Mouse (Mus musculus) activated CD4-positive, CD25-positive, alpha-beta regulatory T cell, adult 4 months (primary cell): ENCODE data around the gene Cptp. TPM values are rescaled to one million over a fixed set of nuclear protein-coding genes. Genes with fewer than 3 reads are reported as not detected.

ENCODE experiments used
- ATAC-seq: one replicate; pipeline ENCODE4 v1.8.0; 2017
- polyA plus RNA-seq, 2 experiments: library from polyadenylated mRNA; unstranded; fragments of 100-300 nt; shearing (Covaris generic); gene quantifications; one replicate each; pipeline ENCODE4 v1.2.1; 2017

Cptp gene
- polyA plus RNA-seq, result 10 to 100 TPM; 17.7 to 18.0 TPM

DNA sequence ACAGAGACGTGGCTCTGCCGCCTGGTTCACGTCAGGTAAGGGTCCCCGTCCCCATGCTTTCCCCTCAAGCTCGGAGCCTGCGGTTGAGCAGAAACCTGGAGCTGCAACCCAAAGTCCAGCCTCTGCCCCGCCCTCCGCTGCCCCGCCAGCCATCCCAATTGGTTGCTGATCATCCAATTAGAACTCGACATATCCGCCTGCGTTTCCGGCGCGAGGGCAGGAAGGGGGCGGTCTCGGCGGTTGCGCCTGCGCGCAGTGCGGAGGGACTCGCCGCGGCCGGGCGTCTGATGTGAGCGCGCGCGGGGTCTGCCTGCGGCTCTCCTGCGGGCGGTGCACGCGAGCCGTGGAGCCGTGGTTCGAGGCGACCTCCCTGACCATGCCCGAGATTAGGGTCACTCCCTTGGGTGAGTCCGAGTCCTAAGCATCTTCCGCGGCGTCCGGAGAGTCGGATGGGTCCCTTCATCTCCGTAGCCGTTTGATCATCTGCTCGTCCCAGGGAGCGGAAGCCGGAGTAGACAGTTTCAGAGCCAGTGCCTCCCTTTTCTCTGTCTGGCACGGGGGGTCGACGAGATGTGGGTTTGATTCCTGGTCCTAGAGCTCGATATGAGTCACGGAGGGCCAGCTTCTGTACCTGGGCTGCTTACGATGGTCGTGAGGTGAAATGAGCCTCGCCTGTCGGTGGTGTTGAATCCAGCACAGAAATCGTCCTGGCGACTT, at the start of gene Cptp, which contains the start of gene Ints11:
Gene Cptp (minus strand): TSS at position 124 of the 717 bp plus-strand sequence.
Gene Ints11 (plus strand): TSS at position 230 of the 717 bp plus-strand sequence.
- peak; percentile 96 for ATAC-seq

DNA sequence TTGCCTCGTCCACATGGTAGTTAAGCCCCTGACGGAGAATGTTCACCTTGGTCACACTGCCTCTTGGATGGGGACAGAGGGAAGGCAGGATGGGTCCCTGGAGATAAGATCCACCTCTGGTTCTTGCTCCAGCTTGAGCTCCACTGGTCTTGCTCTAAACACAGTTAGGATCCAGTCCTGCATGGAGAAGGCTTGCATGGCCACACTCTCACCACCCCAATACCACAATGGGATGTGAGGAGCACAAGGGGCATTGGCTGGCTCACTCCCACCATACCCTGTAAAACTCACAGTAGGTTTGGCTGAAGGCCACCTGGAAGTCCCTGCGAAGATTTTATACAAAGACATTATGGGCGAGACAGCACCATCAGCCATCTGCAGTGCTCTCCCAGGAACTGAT, 39.5 kb upstream of the Cptp start:
- ATAC-seq, result no peak

DNA sequence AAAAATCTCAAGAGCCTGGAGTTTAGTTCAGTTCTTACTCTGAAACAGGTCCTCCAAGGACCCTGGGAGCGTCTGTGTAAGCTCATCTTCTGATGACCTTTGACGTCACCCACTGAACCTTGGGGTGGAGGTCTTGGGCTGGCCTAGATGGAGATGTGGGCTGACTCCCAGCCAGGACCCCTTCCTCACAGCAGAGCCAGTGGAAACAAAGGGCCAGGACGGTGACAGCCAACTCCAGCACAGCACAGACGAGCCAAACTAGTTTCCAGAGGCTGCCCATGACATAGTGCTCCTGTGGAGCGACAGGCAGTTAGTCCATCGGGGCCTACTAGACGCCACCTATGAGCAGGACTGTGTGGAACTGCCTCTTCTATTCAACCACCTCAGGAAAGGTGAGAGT, 39.0 kb upstream of the Cptp start:
- no peak for ATAC-seq

GRCm38 (mm10) chr4:155907003-155907402, 37.8 kb upstream of the Cptp start:
- ATAC-seq, result no peak

GRCm38 (mm10) chr4:155906125-155906524, 36.9 kb upstream of the Cptp start:
- no peak for ATAC-seq

GRCm38 (mm10) chr4:155905634-155906033, 36.4 kb upstream of the Cptp start:
- no peak for ATAC-seq

- ATAC-seq, result no peak
Measured at GRCm38 (mm10) chr4:155904318-155905102, 35.3 kb upstream of the Cptp start.

DNA sequence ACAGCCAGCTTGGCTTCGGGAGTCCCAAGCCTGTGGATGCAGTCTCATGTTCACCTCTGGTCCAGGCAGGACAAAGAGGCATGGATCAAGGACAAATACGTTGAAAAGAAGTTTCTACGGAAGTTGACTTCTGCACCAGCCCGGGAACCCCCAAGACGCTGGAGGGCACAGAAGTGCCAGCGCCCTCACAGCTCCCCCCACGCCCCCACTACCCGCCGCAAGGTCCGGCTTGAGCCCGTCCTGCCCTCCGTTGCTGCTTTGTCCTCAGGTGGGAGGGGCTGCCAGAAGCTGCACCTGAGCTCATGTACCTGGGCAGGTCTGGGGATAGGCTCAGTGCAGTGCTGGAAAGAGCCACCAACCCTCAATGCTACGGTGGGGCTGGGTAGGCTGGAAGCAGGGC, 34.0 kb upstream of the Cptp start:
- no peak for ATAC-seq

- ATAC-seq, result no peak
Measured at GRCm38 (mm10) chr4:155901205-155901604, 32.0 kb upstream of the Cptp start.

DNA sequence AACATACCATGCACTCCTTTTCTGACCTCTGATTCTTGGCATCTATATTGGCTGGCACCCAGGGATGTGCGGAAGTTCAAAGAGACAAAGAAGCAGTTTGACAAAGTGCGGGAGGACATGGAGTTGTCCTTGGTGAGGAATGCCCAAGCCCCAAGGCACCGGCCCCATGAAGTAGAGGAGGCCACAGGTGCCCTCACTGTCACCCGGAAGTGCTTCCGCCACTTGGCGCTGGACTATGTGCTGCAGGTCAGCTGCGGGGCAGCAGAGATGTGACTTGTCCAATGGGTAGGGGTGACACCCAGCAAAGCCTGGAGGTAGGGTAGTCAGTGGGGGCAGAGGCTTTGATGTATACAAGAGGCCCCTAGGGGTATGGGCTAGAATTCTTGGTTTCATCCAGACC, 30.1 kb upstream of the Cptp start:
- ATAC-seq, result no peak

GRCm38 (mm10) chr4:155898318-155898717, 29.1 kb upstream of the Cptp start:
- ATAC-seq, result no peak

- ATAC-seq, result no peak
Measured at GRCm38 (mm10) chr4:155896461-155896860, 27.2 kb upstream of the Cptp start.

DNA sequence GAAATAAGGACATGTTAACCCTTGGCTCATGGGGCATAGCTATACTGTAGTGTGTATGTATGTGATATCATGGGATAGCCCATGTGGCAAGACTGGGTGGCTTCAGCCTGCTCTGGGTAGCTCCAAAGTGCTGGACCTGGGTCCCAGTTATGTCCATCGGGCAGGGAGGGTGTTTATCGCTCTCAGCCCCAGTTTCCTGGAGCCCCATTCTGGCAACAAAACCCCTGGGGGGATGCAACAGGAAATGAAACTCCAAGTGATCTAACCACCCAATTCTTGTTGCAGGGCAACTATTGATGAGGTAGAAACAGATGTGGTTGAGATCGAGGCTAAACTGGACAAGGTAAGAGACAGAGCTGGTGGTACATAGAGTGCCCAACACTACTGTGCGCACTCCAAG, 26.6 kb upstream of the Cptp start:
- ATAC-seq, result no peak

DNA sequence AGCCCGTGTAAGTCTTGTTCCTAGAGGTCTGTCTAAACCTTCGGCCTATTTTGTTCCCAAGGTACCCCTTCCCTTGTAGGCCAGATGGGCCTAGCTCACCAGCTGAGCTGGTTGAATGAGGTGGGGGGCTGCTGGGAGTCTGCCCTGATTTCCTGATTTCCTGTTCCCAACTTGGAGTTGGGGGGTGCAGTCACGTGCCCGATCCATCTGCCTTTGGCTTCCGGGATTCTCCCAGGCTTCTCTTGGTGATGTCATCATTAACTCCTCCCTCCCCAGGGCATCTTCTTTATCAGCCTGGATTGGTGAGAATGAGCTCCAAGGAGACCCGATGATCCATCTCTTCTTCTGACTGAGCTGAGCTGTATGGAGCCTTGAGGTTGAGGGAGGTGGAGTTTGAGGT, 26.0 kb upstream of the Cptp start:
- no peak for ATAC-seq

DNA sequence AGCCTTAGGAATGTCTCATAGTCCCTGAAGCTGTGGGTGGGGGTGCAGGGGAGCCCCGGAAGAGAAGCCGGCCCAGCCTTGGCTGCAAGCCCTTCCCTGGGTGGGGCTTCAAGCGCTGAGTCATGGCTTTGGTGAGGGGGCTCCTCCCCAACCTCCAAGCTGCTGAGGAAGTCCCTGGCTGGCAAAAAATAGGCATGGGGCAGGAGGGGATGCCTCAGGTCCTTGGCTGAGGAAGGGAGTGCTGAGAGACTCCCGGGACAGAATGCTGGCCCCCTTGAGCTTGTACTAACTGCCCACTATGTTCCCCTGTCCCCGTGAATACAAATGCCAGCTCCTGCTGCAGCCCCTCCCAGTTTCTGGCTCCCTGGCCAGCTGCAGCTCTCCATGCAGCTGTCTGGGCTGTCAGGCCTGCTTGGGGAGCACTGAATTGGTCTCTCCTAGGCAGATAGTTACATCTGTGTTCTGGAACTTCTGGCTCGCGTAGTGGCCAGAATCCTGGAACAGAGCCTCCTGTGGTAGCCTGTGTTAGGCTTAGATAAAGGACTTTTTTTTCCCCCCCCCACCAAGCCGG, 25.2 kb upstream of the Cptp start:
- no peak for ATAC-seq

- no peak for ATAC-seq
Measured at GRCm38 (mm10) chr4:155893212-155893690, 24.0 kb upstream of the Cptp start.

DNA sequence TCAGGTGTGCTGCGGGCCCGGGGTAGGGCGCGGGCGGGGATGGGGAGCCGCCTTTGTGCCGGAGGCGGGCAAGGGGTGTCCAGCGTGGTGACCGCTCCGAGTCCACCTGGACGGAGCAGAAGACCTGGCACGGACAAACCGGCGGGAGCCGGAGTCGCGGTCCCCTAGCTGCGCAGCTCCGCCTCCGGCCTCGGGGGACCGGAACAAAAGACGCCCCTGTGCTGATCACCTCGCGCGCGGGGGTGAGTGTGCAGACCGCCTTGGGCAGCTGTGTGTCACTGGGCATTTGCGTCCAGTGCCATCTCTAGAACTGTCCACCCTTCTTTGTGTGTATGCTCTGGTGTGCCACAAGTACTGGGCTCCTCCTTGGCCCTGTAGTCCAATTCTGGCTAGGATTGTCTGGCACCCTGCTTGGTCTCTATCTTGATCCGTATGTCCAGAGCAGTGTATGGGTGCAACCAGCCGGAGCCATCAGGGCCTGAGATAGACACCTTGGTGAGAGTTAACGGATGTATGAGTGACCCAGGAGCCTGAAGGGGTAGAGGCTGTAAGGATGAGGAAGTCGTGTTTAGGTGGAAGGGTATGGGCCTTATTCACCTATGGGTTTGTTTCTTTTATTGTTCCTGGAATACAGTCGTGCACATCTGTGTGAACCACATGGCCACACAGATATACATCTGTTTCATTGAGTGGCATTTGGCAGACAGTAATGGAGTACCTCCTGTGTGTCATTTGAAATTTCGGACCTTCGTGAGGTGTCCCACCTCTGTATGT, 23.4 kb upstream of the Cptp start:
- no peak for ATAC-seq

- ATAC-seq, result peak; percentile 67
Measured at GRCm38 (mm10) chr4:155892017-155892416, 22.8 kb upstream of the Cptp start.

- peak; percentile 69 for ATAC-seq
Measured at GRCm38 (mm10) chr4:155891551-155892001, 22.3 kb upstream of the Cptp start, which contains the start of the genes Pusl1 and Acap3. Pusl1 (minus strand) TSS chr4:155891781. Acap3 (plus strand) TSS chr4:155891822.

DNA sequence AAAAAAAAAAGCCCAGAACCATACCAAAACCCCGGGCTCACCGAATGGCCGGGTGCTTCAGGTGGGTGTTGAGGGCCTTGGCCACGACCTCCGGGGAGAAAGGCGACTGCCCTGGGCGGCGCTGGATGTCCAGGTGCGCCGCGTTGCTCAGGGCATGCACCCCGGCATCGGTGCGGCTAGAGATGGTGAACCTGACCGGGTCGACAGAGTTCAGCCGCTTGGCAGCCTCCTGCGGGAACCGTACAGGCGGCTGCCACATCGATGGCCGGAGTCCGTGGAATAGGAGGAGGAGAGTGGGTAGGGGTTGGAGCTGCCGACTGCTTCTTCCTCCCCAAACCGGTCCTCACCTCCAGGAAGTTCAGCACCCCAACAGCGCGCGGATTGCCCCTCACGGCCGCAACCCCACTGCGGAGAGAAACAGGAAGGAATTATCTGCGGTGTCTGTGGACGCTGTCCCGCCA, 21.8 kb upstream of the Cptp start:
- ATAC-seq, result no peak

GRCm38 (mm10) chr4:155889316-155889715, 20.1 kb upstream of the Cptp start:
- ATAC-seq, result no peak

- ATAC-seq, result no peak
Measured at GRCm38 (mm10) chr4:155888181-155888580, 18.9 kb upstream of the Cptp start.
